Mouse (Mus musculus): ENCODE data around the gene Dynlt1b. TPM values are rescaled to one million over a fixed set of nuclear protein-coding genes. Genes with fewer than 3 reads are reported as not detected.
"Not testable (repeated sequence)": the region's sequence is repeated elsewhere in the genome, so short reads cannot be mapped to it uniquely, and the experiment has no call there.

Gene Dynlt1b
- 546 and 548 TPM in 2 replicates for polyA plus RNA-seq (2015; fragmentation: Nextera tagmentation; extraction: Ambion mirVana)

DNA sequence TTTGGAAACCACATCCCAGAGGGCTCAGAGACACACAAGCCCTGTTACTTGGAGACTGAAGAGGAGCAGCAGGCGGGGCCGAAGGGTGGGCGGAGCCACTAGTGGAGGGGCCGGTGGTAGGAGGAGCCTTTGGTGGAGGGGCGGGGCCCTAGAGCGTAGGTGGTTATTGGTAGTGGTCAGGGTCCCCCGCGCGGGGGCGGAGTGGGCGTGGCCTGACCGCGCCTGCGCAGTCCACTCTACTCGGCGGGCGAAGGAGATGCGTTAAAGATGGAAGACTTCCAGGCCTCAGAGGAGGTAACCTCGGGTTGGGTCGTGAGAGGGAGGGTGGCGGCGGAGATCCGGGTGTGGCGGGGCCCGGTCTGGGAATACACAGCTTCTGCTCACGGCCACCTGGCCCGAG, at the start of gene Dynlt1b:
TSS of gene Dynlt1b (plus strand) at position 168 of the 400 bp plus-strand sequence.
- Histone ChIP-seq H3K27ac (ENCODE audit: low read length) (peak within 1 kb of the TSS; percentile 79), H3K4me3 (ENCODE audit: low read length) (peak within 1 kb of the TSS; percentile 58), H3K4me2 (ENCODE audit: low read depth, low read length) (peak within 1 kb of the TSS; percentile 57), H3K9ac (ENCODE audit: low read depth, low read length) (peak within 1 kb of the TSS; percentile 74)
- peak; percentile 98 for ATAC-seq
- not testable (repeated sequence) for H3K36me3 ChIP-seq (ENCODE audit: control insufficient read depth, insufficient read depth, low read length); H3K27me3 ChIP-seq (replicated peaks; ENCODE audit: control insufficient read depth, insufficient read depth, low read length); H3K4me1 ChIP-seq (ENCODE audit: control insufficient read depth, insufficient read depth, low read length); H3K9me3 ChIP-seq (ENCODE audit: control insufficient read depth, low read length)
- WGBS = under 1% methylated on average over 27 of the region's 27 CpGs

DNA sequence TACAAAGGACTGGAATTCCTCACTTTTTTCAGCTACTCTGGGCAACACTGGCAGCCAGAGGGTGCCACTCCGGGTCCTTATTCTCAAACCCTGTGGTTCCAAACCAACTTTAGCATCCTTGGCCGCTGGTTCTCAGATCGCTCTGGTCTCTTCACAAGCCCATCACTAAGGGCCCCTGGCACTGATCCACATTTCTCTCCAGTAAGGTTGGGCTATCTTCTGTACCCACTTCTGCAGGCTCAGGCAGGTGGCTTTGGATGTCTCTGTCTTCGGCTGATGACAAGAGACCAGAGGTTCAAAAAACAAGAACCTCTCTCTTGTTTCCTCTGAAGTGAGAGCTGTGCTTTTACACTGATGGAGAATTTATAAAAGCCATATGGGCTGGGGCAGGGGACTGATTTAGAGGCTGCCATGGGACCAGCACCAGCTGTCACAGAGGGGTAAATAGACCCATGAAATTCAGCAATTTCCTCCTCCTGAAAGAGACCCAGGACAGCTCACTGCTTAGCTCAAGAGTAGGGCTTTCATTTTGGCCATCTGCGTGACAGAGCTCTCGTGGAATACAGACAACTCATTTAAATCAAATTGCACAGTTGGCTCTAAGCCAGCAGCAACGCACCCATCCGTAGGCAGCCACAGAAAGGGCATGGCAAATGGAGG, 49.6 kb upstream of the Dynlt1b start:
- not testable (repeated sequence) for H3K36me3 ChIP-seq (ENCODE audit: control insufficient read depth, insufficient read depth, low read length); H3K4me1 ChIP-seq (ENCODE audit: control insufficient read depth, insufficient read depth, low read length); H3K9ac ChIP-seq (ENCODE audit: low read depth, low read length); H3K27me3 ChIP-seq (replicated peaks; ENCODE audit: control insufficient read depth, insufficient read depth, low read length); H3K27ac ChIP-seq (ENCODE audit: low read length); ATAC-seq; H3K9me3 ChIP-seq (ENCODE audit: control insufficient read depth, low read length); H3K4me2 ChIP-seq (ENCODE audit: low read depth, low read length); H3K4me3 ChIP-seq (ENCODE audit: low read length)
- WGBS = 100% methylated on average over 1 of the region's 8 CpGs

DNA sequence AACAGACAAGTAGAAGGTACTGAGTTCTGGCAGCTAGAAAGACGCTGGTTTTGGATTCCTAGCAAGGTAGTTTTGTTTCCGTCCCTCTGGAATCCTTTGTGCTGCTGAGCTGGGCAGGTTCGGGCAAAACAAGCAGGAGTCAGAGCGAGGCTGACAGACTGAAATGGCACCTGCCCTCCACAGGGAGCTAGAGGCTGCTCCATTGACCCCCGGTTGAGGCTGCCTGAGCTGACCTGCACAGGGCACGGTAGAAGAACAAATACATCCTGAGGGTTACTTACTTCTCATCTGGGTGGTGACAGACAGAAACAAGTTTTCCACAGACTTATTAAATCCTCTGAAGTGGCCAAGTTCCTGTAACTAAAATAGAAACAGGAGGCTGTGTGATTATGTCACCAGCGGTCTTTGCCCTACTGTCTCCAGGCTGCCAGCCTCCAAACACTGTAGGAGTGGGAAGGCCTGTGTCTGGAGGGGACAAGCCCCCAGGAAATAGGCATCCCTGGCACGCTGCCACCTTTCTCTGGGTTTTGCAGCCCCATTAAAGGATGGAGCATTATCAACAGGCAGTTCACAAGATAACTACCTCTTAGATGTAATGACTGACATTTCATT, 48.7 kb upstream of the Dynlt1b start:
- ATAC-seq; H3K9me3 ChIP-seq (ENCODE audit: control insufficient read depth, low read length); H3K4me3 ChIP-seq (ENCODE audit: low read length); H3K4me1 ChIP-seq (ENCODE audit: control insufficient read depth, insufficient read depth, low read length); H3K27ac ChIP-seq (ENCODE audit: low read length); H3K4me2 ChIP-seq (ENCODE audit: low read depth, low read length); H3K9ac ChIP-seq (ENCODE audit: low read depth, low read length); H3K36me3 ChIP-seq (ENCODE audit: control insufficient read depth, insufficient read depth, low read length); H3K27me3 ChIP-seq (replicated peaks; ENCODE audit: control insufficient read depth, insufficient read depth, low read length): not testable (repeated sequence)
- WGBS = no CpG with 5 or more reads among the region's 8 CpGs

DNA sequence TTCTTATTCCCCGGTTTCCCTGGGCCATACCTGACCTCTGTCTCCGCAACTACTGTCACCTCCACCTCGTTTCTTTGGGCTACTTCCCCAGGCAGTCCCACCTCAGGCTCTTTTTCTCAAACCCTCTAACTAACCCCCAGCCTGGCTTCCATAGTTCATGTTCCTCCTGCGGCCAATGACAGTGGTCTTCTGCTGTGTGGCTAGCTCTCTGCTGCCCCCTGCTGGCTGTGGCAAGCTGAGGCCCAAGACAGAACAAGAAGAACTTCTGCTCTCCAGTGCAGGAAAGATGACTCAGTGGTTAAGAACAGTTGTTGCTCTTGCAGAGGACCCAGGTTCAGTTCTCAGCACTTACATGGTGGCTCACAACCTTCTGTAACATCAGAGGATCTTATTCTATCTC, 43.0 kb upstream of the Dynlt1b start:
- H3K9me3 ChIP-seq (ENCODE audit: control insufficient read depth, low read length); H3K27ac ChIP-seq (ENCODE audit: low read length); H3K36me3 ChIP-seq (ENCODE audit: control insufficient read depth, insufficient read depth, low read length); H3K27me3 ChIP-seq (replicated peaks; ENCODE audit: control insufficient read depth, insufficient read depth, low read length); H3K9ac ChIP-seq (ENCODE audit: low read depth, low read length); H3K4me3 ChIP-seq (ENCODE audit: low read length); H3K4me1 ChIP-seq (ENCODE audit: control insufficient read depth, insufficient read depth, low read length); H3K4me2 ChIP-seq (ENCODE audit: low read depth, low read length): not testable (repeated sequence)
- no CpG with 5 or more reads among the region's 4 CpGs for WGBS
- ATAC-seq = peak; percentile 73

DNA sequence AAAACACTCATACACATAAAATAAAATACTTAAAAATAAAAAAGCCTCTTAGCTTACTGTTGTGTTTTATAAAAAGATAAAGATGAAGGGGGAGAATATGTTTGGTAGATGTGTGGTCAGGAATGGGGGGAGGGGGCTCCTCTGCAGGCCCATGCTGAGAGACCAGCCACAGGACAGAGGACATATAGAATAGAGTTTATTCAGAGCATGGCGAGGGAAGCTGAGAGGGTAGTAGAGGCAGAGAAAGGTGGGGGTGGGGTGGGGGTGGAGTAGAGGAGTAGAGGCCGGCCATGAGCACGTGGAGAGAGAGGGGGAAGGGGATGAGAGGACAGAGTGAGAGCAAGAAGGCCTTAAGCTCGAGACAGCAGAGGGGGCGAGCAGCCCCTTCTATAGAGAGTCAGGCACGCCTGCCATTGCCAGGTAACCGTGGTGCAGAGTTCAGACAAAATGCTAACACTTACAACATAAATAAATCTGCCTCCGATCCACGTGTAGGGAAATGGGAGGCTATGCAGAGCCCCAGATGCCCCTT, 42.5 kb upstream of the Dynlt1b start:
- not testable (repeated sequence) for ATAC-seq; H3K9ac ChIP-seq (ENCODE audit: low read depth, low read length); H3K4me1 ChIP-seq (ENCODE audit: control insufficient read depth, insufficient read depth, low read length); H3K4me3 ChIP-seq (ENCODE audit: low read length); H3K9me3 ChIP-seq (ENCODE audit: control insufficient read depth, low read length); H3K4me2 ChIP-seq (ENCODE audit: low read depth, low read length); H3K27me3 ChIP-seq (replicated peaks; ENCODE audit: control insufficient read depth, insufficient read depth, low read length); H3K36me3 ChIP-seq (ENCODE audit: control insufficient read depth, insufficient read depth, low read length); H3K27ac ChIP-seq (ENCODE audit: low read length)
- WGBS = no CpG with 5 or more reads among the region's 9 CpGs

DNA sequence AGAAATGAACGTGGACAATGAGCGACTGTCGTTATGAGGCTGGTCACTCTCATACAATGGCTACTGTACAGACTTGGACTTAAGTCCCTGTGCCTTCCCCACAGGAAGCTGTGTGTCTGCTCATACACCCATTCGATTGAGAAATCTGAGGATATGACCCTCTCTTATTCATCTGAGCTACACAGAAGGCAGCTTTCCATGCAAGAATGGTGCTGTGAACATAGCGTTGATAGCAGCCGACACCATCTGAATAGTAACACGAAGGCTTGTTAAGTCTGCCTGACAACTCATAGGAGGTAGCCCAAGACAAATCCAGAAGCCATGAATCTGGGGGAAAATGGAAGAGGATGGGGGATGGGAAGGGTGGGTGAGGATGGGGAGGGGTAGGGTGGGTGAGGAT, 40.4 kb upstream of the Dynlt1b start:
- H3K27me3 ChIP-seq (replicated peaks; ENCODE audit: control insufficient read depth, insufficient read depth, low read length); H3K9ac ChIP-seq (ENCODE audit: low read depth, low read length); H3K4me3 ChIP-seq (ENCODE audit: low read length); H3K4me1 ChIP-seq (ENCODE audit: control insufficient read depth, insufficient read depth, low read length); H3K4me2 ChIP-seq (ENCODE audit: low read depth, low read length); H3K9me3 ChIP-seq (ENCODE audit: control insufficient read depth, low read length); H3K27ac ChIP-seq (ENCODE audit: low read length); ATAC-seq; H3K36me3 ChIP-seq (ENCODE audit: control insufficient read depth, insufficient read depth, low read length): not testable (repeated sequence)
- 77% methylated on average over 2 of the region's 7 CpGs for WGBS

DNA sequence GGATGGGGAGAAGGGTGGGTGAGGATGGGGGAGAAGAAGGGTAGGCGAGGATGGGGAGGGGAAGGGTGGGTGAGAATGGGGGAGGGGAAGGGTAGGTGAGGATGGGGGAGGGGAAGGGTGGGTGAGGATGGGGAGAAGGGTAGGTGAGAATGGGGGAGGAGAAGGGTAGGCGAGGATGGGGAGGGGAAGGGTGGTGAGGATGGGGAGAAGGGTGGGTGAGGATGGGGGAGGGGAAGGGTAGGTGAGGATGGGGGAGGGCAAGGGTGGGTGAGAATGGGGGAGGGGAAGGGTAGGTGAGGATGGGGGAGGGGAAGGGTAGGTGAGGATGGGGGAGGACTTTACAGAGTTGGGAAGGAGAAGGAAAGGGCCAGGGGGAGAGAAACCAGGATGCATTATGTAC, 39.2 kb upstream of the Dynlt1b start:
- H3K4me2 ChIP-seq (ENCODE audit: low read depth, low read length); H3K27ac ChIP-seq (ENCODE audit: low read length); H3K9ac ChIP-seq (ENCODE audit: low read depth, low read length); H3K27me3 ChIP-seq (replicated peaks; ENCODE audit: control insufficient read depth, insufficient read depth, low read length); H3K36me3 ChIP-seq (ENCODE audit: control insufficient read depth, insufficient read depth, low read length); H3K4me3 ChIP-seq (ENCODE audit: low read length); ATAC-seq; H3K9me3 ChIP-seq (ENCODE audit: control insufficient read depth, low read length); H3K4me1 ChIP-seq (ENCODE audit: control insufficient read depth, insufficient read depth, low read length): not testable (repeated sequence)
- WGBS = 97% methylated on average over 1 of the region's 2 CpGs

DNA sequence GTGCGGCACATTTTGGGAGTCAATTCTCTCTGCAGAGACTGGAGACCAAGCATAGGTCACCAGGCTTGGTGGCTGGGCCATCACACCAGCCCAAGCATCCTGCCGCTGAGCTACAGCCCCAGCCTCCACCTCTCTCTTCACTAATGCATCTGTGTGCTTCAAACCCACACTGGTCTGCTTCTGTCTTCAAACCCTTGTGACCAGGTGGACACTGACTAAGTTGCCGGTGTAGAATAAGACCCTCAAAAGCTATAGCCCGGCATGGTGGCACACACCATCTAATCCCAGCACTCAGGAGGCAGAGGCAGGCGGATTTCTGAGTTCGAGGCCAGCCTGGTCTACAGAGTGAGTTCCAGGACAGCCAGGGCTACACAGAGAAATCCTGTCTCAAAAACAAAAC, 38.2 kb upstream of the Dynlt1b start:
- H3K27me3 ChIP-seq (replicated peaks; ENCODE audit: control insufficient read depth, insufficient read depth, low read length); H3K4me1 ChIP-seq (ENCODE audit: control insufficient read depth, insufficient read depth, low read length); H3K4me3 ChIP-seq (ENCODE audit: low read length); H3K9me3 ChIP-seq (ENCODE audit: control insufficient read depth, low read length); ATAC-seq; H3K36me3 ChIP-seq (ENCODE audit: control insufficient read depth, insufficient read depth, low read length); H3K27ac ChIP-seq (ENCODE audit: low read length); H3K9ac ChIP-seq (ENCODE audit: low read depth, low read length); H3K4me2 ChIP-seq (ENCODE audit: low read depth, low read length): not testable (repeated sequence)
- WGBS = 88% methylated on average over 5 of the region's 6 CpGs

DNA sequence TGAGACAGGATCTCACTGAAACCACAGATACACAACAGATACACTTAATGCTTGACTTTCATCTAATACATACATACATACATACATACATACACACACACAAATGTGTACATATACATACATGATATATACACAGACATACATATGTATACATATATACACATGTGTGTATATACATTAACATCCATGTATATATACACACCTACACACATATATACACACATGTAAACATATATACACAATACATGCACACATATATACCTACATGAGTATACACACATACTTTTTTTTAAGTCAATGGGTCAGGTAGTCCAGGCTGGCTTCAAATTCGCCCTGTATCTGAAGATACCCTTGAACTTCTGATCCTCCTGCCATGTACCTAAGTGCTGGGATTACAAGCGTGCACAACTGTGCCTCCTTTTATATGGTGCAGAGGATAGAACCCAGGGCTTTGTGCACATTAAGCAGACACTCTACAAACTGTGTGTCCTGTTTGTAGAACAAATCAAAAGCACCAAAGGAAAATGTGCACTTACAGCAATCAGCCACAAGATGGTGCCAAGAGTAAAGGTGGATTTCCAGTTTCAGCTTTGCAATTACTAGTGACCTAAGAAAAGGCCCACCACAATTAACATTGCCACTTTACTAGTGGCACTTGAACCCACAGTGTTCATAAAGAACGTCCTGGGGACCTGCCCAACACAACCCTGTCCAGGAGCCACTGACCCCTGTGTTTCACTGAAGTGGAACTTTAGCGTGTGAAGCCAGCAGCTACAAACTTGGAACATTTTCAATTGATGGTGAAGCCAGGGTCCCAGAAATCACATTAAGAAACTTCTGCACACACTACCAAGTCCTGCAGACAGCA, 37.2 kb upstream of the Dynlt1b start:
- not testable (repeated sequence) for H3K4me2 ChIP-seq (ENCODE audit: low read depth, low read length); H3K9ac ChIP-seq (ENCODE audit: low read depth, low read length); H3K4me1 ChIP-seq (ENCODE audit: control insufficient read depth, insufficient read depth, low read length); H3K4me3 ChIP-seq (ENCODE audit: low read length); H3K27ac ChIP-seq (ENCODE audit: low read length); H3K9me3 ChIP-seq (ENCODE audit: control insufficient read depth, low read length); H3K36me3 ChIP-seq (ENCODE audit: control insufficient read depth, insufficient read depth, low read length); H3K27me3 ChIP-seq (replicated peaks; ENCODE audit: control insufficient read depth, insufficient read depth, low read length)
- ATAC-seq = peak; percentile 48; the same call in 1 of the 2 replicates
- WGBS = no CpG with 5 or more reads among the region's 4 CpGs
